Mouse (Mus musculus) CH12.LX (cell line): ENCODE data around the gene Sgpp2. TPM values are rescaled to one million over a fixed set of nuclear protein-coding genes. Genes with fewer than 3 reads are reported as not detected.

Experiments used
- DNase-seq: peaks from one replicate; pipeline ENCODE4 v3.0.0-alpha.2; 2013; ENCODE audit errors: extremely low read depth
- H3K27ac ChIP-seq: 2 replicates; pipeline ENCODE4 v1.5.1; 2012; ENCODE audit warnings: low read depth, mild to moderate bottlenecking, control low read depth, moderate library complexity; ENCODE audit not compliant: insufficient read depth
- H3K27me3 ChIP-seq: replicated peaks from 2 replicates; pipeline ENCODE3; 2012; ENCODE audit warnings: inconsistent platforms
- H3K36me3 ChIP-seq, 2 experiments: replicated peaks in 1 of 2; 2 replicates each; pipeline versions ENCODE3 to v1.6.1; 2012; ENCODE audit warnings: inconsistent platforms in 1 of 2, low read length in 1 of 2, mild to moderate bottlenecking in 1 of 2, mixed read lengths in 1 of 2, moderate library complexity in 1 of 2; ENCODE audit not compliant: control insufficient read depth in 1 of 2, insufficient read depth in 1 of 2
- H3K4me1 ChIP-seq, 2 experiments: 2 replicates each; pipeline ENCODE4 v1.6.1; 2012; ENCODE audit warnings: inconsistent platforms in 1 of 2, moderate library complexity in 1 of 2; ENCODE audit not compliant: insufficient read depth in 2 of 2, control insufficient read depth in 1 of 2
- H3K4me2 ChIP-seq: 2 replicates; pipeline ENCODE4 v1.6.1; 2012; ENCODE audit warnings: low read depth, mild to moderate bottlenecking, control low read depth; ENCODE audit not compliant: poor library complexity, insufficient read depth, severe bottlenecking
- H3K4me3 ChIP-seq, 3 experiments: fragments of 150-350 bp in 1 of 3; sonication (generic) in 1 of 3; replicated peaks in 1 of 3; 2 replicates each; pipeline versions ENCODE3 to v1.5.1; 2011 to 2012; ENCODE audit warnings: low read depth in 2 of 3, low read length in 2 of 3, mild to moderate bottlenecking in 2 of 3, moderate library complexity in 2 of 3, control low read depth in 1 of 3, improper control_type of control experiment in 1 of 3, inconsistent platforms in 1 of 3, mixed read lengths in 1 of 3; ENCODE audit not compliant: poor library complexity in 1 of 3
- H3K79me2 ChIP-seq: replicated peaks from 2 replicates; pipeline ENCODE4 v1.6.1; 2012; ENCODE audit warnings: mild to moderate bottlenecking, moderate library complexity; ENCODE audit not compliant: control insufficient read depth, poor library complexity, insufficient read depth, severe bottlenecking; ENCODE audit errors: extremely low read depth
- H3K9ac ChIP-seq: 2 replicates; pipeline ENCODE4 v1.6.1; 2012; ENCODE audit warnings: low read depth, mild to moderate bottlenecking, control low read depth, moderate library complexity; ENCODE audit not compliant: insufficient read depth
- H3K9me3 ChIP-seq: replicated peaks from 2 replicates; pipeline ENCODE3; 2012; ENCODE audit warnings: low read length, inconsistent platforms, mixed read lengths
- CHD2 ChIP-seq: IDR thresholded peaks from 2 replicates; pipeline ENCODE4 v1.6.1; 2011; ENCODE audit warnings: low read length, improper control_type of control experiment
- E2F4 ChIP-seq: IDR thresholded peaks from 2 replicates; pipeline ENCODE4 v1.6.1; 2011; ENCODE audit warnings: low read depth, low read length, improper control_type of control experiment; ENCODE audit not compliant: insufficient replicate concordance
- ETS1 ChIP-seq: conservative IDR thresholded peaks from 2 replicates; pipeline ENCODE4 v1.6.1; 2012; ENCODE audit warnings: low read depth, mild to moderate bottlenecking, inconsistent platforms, low read length, improper control_type of control experiment, moderate library complexity
- GABPA ChIP-seq: IDR thresholded peaks from 2 replicates; pipeline ENCODE4 v1.6.1; 2012; ENCODE audit warnings: low read depth, low read length, improper control_type of control experiment, inconsistent platforms; ENCODE audit not compliant: insufficient replicate concordance
- HCFC1 ChIP-seq: IDR thresholded peaks from 2 replicates; pipeline ENCODE4 v1.6.1; 2012; ENCODE audit warnings: low read depth, mild to moderate bottlenecking, inconsistent platforms, low read length, improper control_type of control experiment
- IRF4 ChIP-seq: IDR thresholded peaks from 2 replicates; pipeline ENCODE4 v1.6.1; 2014; ENCODE audit warnings: low read depth, mild to moderate bottlenecking, inconsistent platforms, low read length, improper control_type of control experiment
- JUN ChIP-seq: IDR thresholded peaks from 2 replicates; pipeline ENCODE4 v1.6.1; 2011; ENCODE audit warnings: low read depth, mild to moderate bottlenecking, low read length, improper control_type of control experiment, moderate library complexity; ENCODE audit not compliant: insufficient read depth
- JUND ChIP-seq: conservative IDR thresholded peaks from 2 replicates; pipeline ENCODE4 v1.6.1; 2011; ENCODE audit warnings: low read depth, low read length, improper control_type of control experiment
- KAT2A ChIP-seq: IDR thresholded peaks from 2 replicates; pipeline ENCODE4 v1.6.1; 2012; ENCODE audit warnings: low read length, improper control_type of control experiment, inconsistent platforms; ENCODE audit not compliant: insufficient replicate concordance
- MEF2A ChIP-seq: IDR thresholded peaks from 2 replicates; pipeline ENCODE4 v1.6.1; 2014; ENCODE audit warnings: low read depth, mild to moderate bottlenecking, inconsistent platforms, low read length, improper control_type of control experiment, borderline replicate concordance
- MXI1 ChIP-seq: IDR thresholded peaks from 2 replicates; pipeline ENCODE4 v1.6.1; 2011; ENCODE audit warnings: mild to moderate bottlenecking, low read depth, low read length, improper control_type of control experiment
- MYC ChIP-seq: IDR thresholded peaks from 2 replicates; pipeline ENCODE4 v1.6.1; 2011; ENCODE audit warnings: low read depth, mild to moderate bottlenecking, improper control_type of control experiment, low read length
- NELFE ChIP-seq: IDR thresholded peaks from 2 replicates; pipeline ENCODE4 v1.6.1; 2011; ENCODE audit warnings: low read depth, low read length, improper control_type of control experiment
- PAX5 ChIP-seq: IDR thresholded peaks from 2 replicates; pipeline ENCODE4 v1.6.1; 2012; ENCODE audit warnings: low read length, inconsistent platforms, mixed read lengths
- POLR2A ChIP-seq: IDR thresholded peaks from 2 replicates; pipeline ENCODE4 v1.6.1; 2011; ENCODE audit warnings: low read depth, mild to moderate bottlenecking, improper control_type of control experiment, low read length
- RCOR1 ChIP-seq: conservative IDR thresholded peaks from 2 replicates; pipeline ENCODE4 v1.6.1; 2012; ENCODE audit warnings: low read depth, mild to moderate bottlenecking, inconsistent platforms, low read length, improper control_type of control experiment
- SMC3 ChIP-seq: IDR thresholded peaks from 2 replicates; pipeline ENCODE4 v1.6.1; 2011; ENCODE audit warnings: low read depth, low read length, improper control_type of control experiment
- USF1 ChIP-seq: IDR thresholded peaks from 2 replicates; pipeline ENCODE4 v1.6.1; 2014; ENCODE audit warnings: low read depth, mild to moderate bottlenecking, inconsistent platforms, low read length, improper control_type of control experiment
- USF2 ChIP-seq: conservative IDR thresholded peaks from 2 replicates; pipeline ENCODE4 v1.6.1; 2011; ENCODE audit warnings: low read depth, low read length, improper control_type of control experiment
- ZKSCAN1 ChIP-seq: IDR thresholded peaks from 2 replicates; pipeline ENCODE4 v1.6.1; 2012; ENCODE audit warnings: low read depth, inconsistent platforms, low read length, improper control_type of control experiment, borderline replicate concordance
- ZMIZ1 ChIP-seq: IDR thresholded peaks from 2 replicates; pipeline ENCODE4 v1.6.1; 2012; ENCODE audit warnings: low read depth, mild to moderate bottlenecking, inconsistent platforms, low read length, improper control_type of control experiment
- dilution Hi-C: fragments of 300-500 bp; cut with MboI; formaldehyde crosslinking; loops from 2 replicates; pipeline ENCODE4 v1.14.3; 2020; ENCODE audit warnings: low sequenced_read_pairs; ENCODE audit not compliant: extremely low pct_unique_long_range_greater_than_20kb, extremely low pct_ligation_motif_present
- in situ Hi-C: fragments of 300-500 bp; cut with MboI; formaldehyde crosslinking; loops from 3 replicates; pipeline ENCODE4 v1.14.3; 2019; ENCODE audit warnings: low sequenced_read_pairs, low pct_ligation_motif_present, low pct_unique_long_range_greater_than_20kb, mixed read lengths
- polyA plus RNA-seq: library from polyadenylated mRNA; unstranded; fragments of >175 nt; gene quantifications from 2 replicates; pipeline ENCODE4 v1.2.1, GENCODE M21; 2012; ENCODE audit warnings: low read depth; ENCODE audit not compliant: insufficient read length
- total RNA-seq, 2 experiments: library from RNA; depleted of rRNA; stranded (reverse); fragments of 300-350 nt in 1 of 2; fragments of >200 nt in 1 of 2; gene quantifications; 2 replicates each; pipeline ENCODE4 v1.2.3; 2012 to 2014

Sgpp2 gene
- total and polyA plus RNA-seq, 3 experiments = 0.16 to 0.87 (median 0.59) TPM

DNA sequence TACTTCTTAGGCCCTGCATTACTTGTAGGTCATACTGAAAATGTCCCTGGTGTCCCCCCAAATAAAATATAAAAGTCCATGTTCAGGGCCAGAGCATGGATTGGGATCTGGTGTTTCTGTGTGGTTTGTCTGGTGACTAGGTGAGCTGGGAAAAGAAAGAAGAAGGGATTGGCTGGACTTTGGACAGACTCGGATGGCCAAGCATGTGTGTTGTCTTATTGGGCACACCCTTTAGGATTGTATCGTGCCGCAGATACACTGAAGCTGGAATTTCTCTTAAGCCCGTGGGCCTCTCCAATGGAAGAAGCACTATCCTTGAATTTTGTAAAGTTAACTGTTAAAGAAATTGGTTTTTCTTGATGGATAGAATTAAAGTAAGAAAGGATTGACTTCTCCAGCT lies 91.3 kb downstream of the Sgpp2 start:
- in situ Hi-C loops (loop anchor here (25.0 kb wide), 1 partner anchor 414 kb away; no protein-coding TSS in a partner anchor), dilution Hi-C loops (no loop called here)
- Histone ChIP-seq H3K4me1 (peaks cover 5 to 17% of the 10 kb centered on the region in 2 experiments; a peak in 2 of 4 replicates), H3K36me3 (no peaks in the 10 kb centered on the region), H3K27ac (no peak overlapping the region), H3K9me3 (no peaks in the 10 kb centered on the region), H3K79me2 (no peaks in the 10 kb centered on the region), H3K27me3 (no peaks in the 10 kb centered on the region), H3K9ac (no peak overlapping the region), H3K4me3 (no peak overlapping the region), H3K4me2 (no peak overlapping the region)
- no peak for TF ChIP-seq RCOR1
- no peak for TF ChIP-seq ZMIZ1
- no peak for TF ChIP-seq GABPA
- no peak for TF ChIP-seq ZKSCAN1
- DNase-seq = no peak

DNA sequence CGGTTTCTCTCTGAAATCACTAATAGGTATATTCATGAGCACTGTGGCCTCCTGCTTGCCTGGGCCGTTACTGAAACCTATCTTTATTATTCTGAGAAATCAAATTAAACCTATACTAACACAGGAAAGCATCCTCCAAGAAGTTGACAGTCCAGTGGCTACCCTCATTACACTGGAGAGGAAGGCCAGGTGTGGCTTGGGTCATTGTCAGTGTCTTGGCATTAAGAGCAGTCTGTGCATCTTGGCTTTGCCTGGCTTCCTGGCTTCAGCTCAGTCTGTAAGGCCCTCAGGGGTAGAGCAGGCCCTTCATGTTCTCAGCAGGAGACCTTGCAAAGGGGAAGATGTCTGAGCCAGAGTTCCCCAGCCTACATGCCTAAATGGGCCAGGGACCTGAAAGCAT lies 99.3 kb downstream of the Sgpp2 start:
- dilution Hi-C loops (no loop called here), in situ Hi-C loops (loop anchor here (25.0 kb wide), 1 partner anchor 422 kb away; no protein-coding TSS in a partner anchor)
- H3K4me3 ChIP-seq = no peak overlapping the region
- H3K4me1 ChIP-seq = peaks cover 0 to 11% of the 10 kb centered on the region in 2 experiments; a peak in 2 of 4 replicates
- H3K27me3 ChIP-seq = no peaks in the 10 kb centered on the region
- DNase-seq = no peak
- TF ChIP-seq POLR2A (no peak), USF1 (no peak), HCFC1 (no peak), PAX5 (no peak), SMC3 (no peak), JUND (no peak), KAT2A (no peak), CHD2 (no peak), MXI1 (no peak), RCOR1 (no peak), E2F4 (no peak), JUN (no peak), NELFE (no peak), USF2 (no peak), ETS1 (no peak), ZKSCAN1 (no peak), MYC (no peak), MEF2A (no peak), IRF4 (no peak)
- H3K27ac ChIP-seq = no peak overlapping the region
- H3K9me3 ChIP-seq = no peaks in the 10 kb centered on the region
- H3K9ac ChIP-seq = no peak overlapping the region
- no peak overlapping the region for H3K4me2 ChIP-seq
- no peaks in the 10 kb centered on the region for H3K79me2 ChIP-seq
- peaks cover 5 to 12% of the 10 kb centered on the region in 2 experiments for H3K36me3 ChIP-seq
